8 mouse cellular contexts compared by ENCODE assay signal in genomic region chr13:21882760-21883405, GRCm38 (mm10). TPM values are rescaled to one million over a fixed set of nuclear protein-coding genes. Genes with fewer than 3 reads are reported as not detected.
DNase-seq lines count a peak whose midpoint lies in the region; ATAC-seq and TF ChIP-seq lines count a peak whose summit lies in the region.

No protein-coding gene starts in this region.

- TF ChIP-seq POLR2A in cortical plate, adult 2 months (IDR thresholded peaks at IDR 0.05; ENCODE audit: extremely low read depth, insufficient read depth, low read length), result no peak

- peak overlapping the region; percentile 60 for H3K4me2 ChIP-seq in heart, embryonic 11.5 days
- H3K4me2 ChIP-seq in liver, embryonic 16.5 days (ENCODE audit: low read depth, low read length), result peak overlapping the region; percentile 69
- peak overlapping the region; percentile 41 for H3K4me2 ChIP-seq in neural tube, embryonic 13.5 days

- H3K36me3 ChIP-seq in heart, embryonic 11.5 days (ENCODE audit: control insufficient read depth, insufficient read depth, low read length), result no peaks in the 10 kb centered on the region
- no peaks in the 10 kb centered on the region for H3K36me3 ChIP-seq in liver, embryonic 16.5 days (ENCODE audit: control insufficient read depth, insufficient read depth)
- no peaks in the 10 kb centered on the region for H3K36me3 ChIP-seq in neural tube, embryonic 13.5 days

- H3K4me1 ChIP-seq in cortical plate, adult 2 months (ENCODE audit: control insufficient read depth, insufficient read depth, low read length), result no peaks in the 10 kb centered on the region
- H3K4me1 ChIP-seq in heart, embryonic 11.5 days (ENCODE audit: control insufficient read depth, insufficient read depth, low read length), result no peaks in the 10 kb centered on the region
- no peaks in the 10 kb centered on the region for H3K4me1 ChIP-seq in liver, embryonic 16.5 days (ENCODE audit: control insufficient read depth, low read depth, low read length)
- H3K4me1 ChIP-seq in neural tube, embryonic 13.5 days (replicated peaks), result no peaks in the 10 kb centered on the region

- no peaks in the 10 kb centered on the region for H3K9me3 ChIP-seq in heart, embryonic 11.5 days (replicated peaks; ENCODE audit: control insufficient read depth, low read length)
- no peaks in the 10 kb centered on the region for H3K9me3 ChIP-seq in liver, embryonic 16.5 days (replicated peaks; ENCODE audit: control insufficient read depth, low read length)
- no peaks in the 10 kb centered on the region for H3K9me3 ChIP-seq in neural tube, embryonic 13.5 days

- no peaks in the 10 kb centered on the region for H3K27me3 ChIP-seq in heart, embryonic 11.5 days (ENCODE audit: control insufficient read depth, insufficient read depth, low read length)
- no peaks in the 10 kb centered on the region for H3K27me3 ChIP-seq in liver, embryonic 16.5 days (ENCODE audit: control insufficient read depth, insufficient read depth, low read depth, low read length)
- H3K27me3 ChIP-seq in neural tube, embryonic 13.5 days, result peaks cover 8% of the 10 kb centered on the region; the same call in 1 of the 2 replicates

- peak; percentile 6 for DNase-seq in urinary bladder, postnatal 25 days (ENCODE audit: low spot score)
- no peak for DNase-seq in urinary bladder, adult 2 months (ENCODE audit: low spot score)
- DNase-seq in kidney, postnatal 14 days, result peak; percentile 3
- DNase-seq in urinary bladder, adult 18-20 months (ENCODE audit: low spot score in 2 of 2), result no peak

- WGBS in heart, embryonic 11.5 days (ENCODE audit: insufficient replicate concordance), result 2% methylated on average over 13 of the region's 13 CpGs
- WGBS in liver, embryonic 16.5 days (ENCODE audit: insufficient replicate concordance), result under 1% methylated on average over 13 of the region's 13 CpGs
- 1% methylated on average over 13 of the region's 13 CpGs for WGBS in neural tube, embryonic 13.5 days

- no peak overlapping the region for H3K27ac ChIP-seq in cortical plate, adult 2 months (ENCODE audit: insufficient read depth, low read length)
- H3K27ac ChIP-seq in heart, embryonic 11.5 days (ENCODE audit: low read depth, low read length), result no peak overlapping the region
- no peak overlapping the region for H3K27ac ChIP-seq in liver, embryonic 16.5 days (ENCODE audit: low read length)
- no peak overlapping the region for H3K27ac ChIP-seq in neural tube, embryonic 13.5 days (replicated peaks)

- no peak for TF ChIP-seq CTCF in cortical plate, adult 2 months (IDR thresholded peaks at IDR 0.05; ENCODE audit: extremely low read depth, insufficient read depth, low read length)

- H3K4me3 ChIP-seq in cortical plate, adult 2 months (ENCODE audit: insufficient read depth, low read length), result peak overlapping the region; percentile 38
- peak overlapping the region; percentile 63 for H3K4me3 ChIP-seq in heart, embryonic 11.5 days (ENCODE audit: low read depth, low read length)
- H3K4me3 ChIP-seq in liver, embryonic 16.5 days (ENCODE audit: low read depth, low read length), result peak overlapping the region; percentile 64
- H3K4me3 ChIP-seq in neural tube, embryonic 13.5 days, result peak overlapping the region; percentile 28

- ATAC-seq in heart, embryonic 11.5 days (replicated peaks; ENCODE audit: insufficient number of reproducible peaks, low FRiP score, low TSS enrichment), result peak; percentile 65; the same call in 1 of the 2 replicates
- ATAC-seq in liver, embryonic 16.5 days (ENCODE audit: low read depth), result peak; percentile 69
- ATAC-seq in neural tube, embryonic 13.5 days (ENCODE audit: low read depth), result peak; percentile 75

- peak overlapping the region; percentile 50 for H3K9ac ChIP-seq in heart, embryonic 11.5 days (ENCODE audit: low read depth, low read length)
- peak overlapping the region; percentile 52 for H3K9ac ChIP-seq in liver, embryonic 16.5 days (ENCODE audit: low read depth, low read length)
- no peak overlapping the region; the same call in 1 of the 2 replicates for H3K9ac ChIP-seq in neural tube, embryonic 13.5 days

RNA-seq across cellular contexts. Expression of gene Hist1h2br, which starts 49.3 kb away (rescaled TPM):
- 0.73 and 0.88 TPM in 2 replicates for polyA plus RNA-seq in urinary bladder, adult 2 months (2012; rRNA removed)
- 0.34 and 0.92 TPM in 2 replicates for polyA plus RNA-seq in cortical plate, adult 2 months (2012; rRNA removed)
- polyA plus RNA-seq in heart, embryonic 11.5 days (2014; fragmentation: Nextera tagmentation; extraction: Ambion mirVana), result 10.3 and 12.3 TPM in 2 replicates
- 24.7 and 33.6 TPM in 2 replicates for polyA plus RNA-seq in liver, embryonic 16.5 days (2015; fragmentation: Nextera tagmentation; extraction: Ambion mirVana)
- 3.9 and 5.2 TPM in 2 replicates for polyA plus RNA-seq in neural tube, embryonic 13.5 days (2015; fragmentation: Nextera tagmentation; extraction: Ambion mirVana)

RNA-seq across cellular contexts. Expression of gene Hist1h2ap, which starts 49.6 kb away (rescaled TPM):
- polyA plus RNA-seq in urinary bladder, adult 2 months (2012; rRNA removed), result 0.54 and 1.5 TPM in 2 replicates
- 2.4 and 3.5 TPM in 2 replicates for polyA plus RNA-seq in cortical plate, adult 2 months (2012; rRNA removed)
- polyA plus RNA-seq in heart, embryonic 11.5 days (2014; fragmentation: Nextera tagmentation; extraction: Ambion mirVana), result 2,147 and 2,559 TPM in 2 replicates
- 3,914 and 4,206 TPM in 2 replicates for polyA plus RNA-seq in liver, embryonic 16.5 days (2015; fragmentation: Nextera tagmentation; extraction: Ambion mirVana)
- 641 and 649 TPM in 2 replicates for polyA plus RNA-seq in neural tube, embryonic 13.5 days (2015; fragmentation: Nextera tagmentation; extraction: Ambion mirVana)

RNA-seq across cellular contexts. Expression of gene Hist1h4n, which starts 50.9 kb away (rescaled TPM):
- polyA plus RNA-seq in urinary bladder, adult 2 months (2012; rRNA removed), result 3.2 and 5.1 TPM in 2 replicates
- 11.0 and 23.0 TPM in 2 replicates for polyA plus RNA-seq in cortical plate, adult 2 months (2012; rRNA removed)
- polyA plus RNA-seq in heart, embryonic 11.5 days (2014; fragmentation: Nextera tagmentation; extraction: Ambion mirVana), result 7.1 and 10.5 TPM in 2 replicates
- polyA plus RNA-seq in liver, embryonic 16.5 days (2015; fragmentation: Nextera tagmentation; extraction: Ambion mirVana), result 25.5 and 40.3 TPM in 2 replicates
- 7.0 and 7.5 TPM in 2 replicates for polyA plus RNA-seq in neural tube, embryonic 13.5 days (2015; fragmentation: Nextera tagmentation; extraction: Ambion mirVana)

Comparison
In these comparisons a context has a peak if more than half of its experiments do, and no peak if none do; other contexts are left out.
1. DNase-seq: peak in urinary bladder, postnatal 25 days (single experiment) and kidney, postnatal 14 days (single experiment); none in urinary bladder, adult 2 months (single experiment) and urinary bladder, adult 18-20 months (0 of 2).
2. RNA of gene Hist1h2ap, which starts 49.6 kb away (polyA plus RNA-seq): 3,914 to 4,206 TPM in liver, embryonic 16.5 days, 2,147 to 2,559 TPM in heart, embryonic 11.5 days and 641 to 649 TPM in neural tube, embryonic 13.5 days; 2.4 to 3.5 TPM in cortical plate, adult 2 months and 0.54 to 1.5 TPM in urinary bladder, adult 2 months; every median in the first group is over 100 times any median in the second.
3. Peak in every context shown above with its lines, with median percentiles within 50 percentile points of each other: H3K4me3 ChIP-seq, ATAC-seq and H3K4me2 ChIP-seq.